Mouse (Mus musculus) forebrain, embryonic 14.5 days (tissue): ENCODE measurements around the gene Lhfpl5. TPM values are rescaled to one million over a fixed set of nuclear protein-coding genes. Genes with fewer than 3 reads are reported as not detected.
A peak's percentile ranks its signal among the peaks of the same experiment; 100 is the strongest.

Source experiments
- ATAC-seq: fragments of 200-750 bp; cut with Nextera tagmentation; 2 replicates; pipeline ENCODE4 v1.8.0; 2017; ENCODE audit warnings: mild to moderate bottlenecking, moderate library complexity
- DNase-seq: peaks from one replicate; pipeline ENCODE4 v3.0.0-alpha.2; 2015; ENCODE audit warnings: low spot score
- H3K27ac ChIP-seq: fragments of 300-500 bp; sonication (generic); 2 replicates; pipeline ENCODE4 v1.5.1; 2014; ENCODE audit warnings: low read depth, mild to moderate bottlenecking, control low read depth, low read length, moderate library complexity
- H3K27me3 ChIP-seq: fragments of 300-500 bp; sonication (generic); replicated peaks from 2 replicates; pipeline ENCODE4 v1.6.1; 2014; ENCODE audit warnings: low read length, control low read depth, mixed read lengths; ENCODE audit not compliant: control insufficient read depth, insufficient read depth
- H3K36me3 ChIP-seq: fragments of 300-500 bp; sonication (generic); 2 replicates; pipeline ENCODE4 v1.6.1; 2014; ENCODE audit warnings: low read length, control low read depth; ENCODE audit not compliant: control insufficient read depth, insufficient read depth
- H3K4me1 ChIP-seq: fragments of 300-500 bp; sonication (generic); 2 replicates; pipeline ENCODE4 v1.6.1; 2014; ENCODE audit warnings: antibody characterized with exemption, low read length, control low read depth; ENCODE audit not compliant: control insufficient read depth, insufficient read depth
- H3K4me2 ChIP-seq: fragments of 300-500 bp; sonication (generic); 2 replicates; pipeline ENCODE4 v1.6.1; 2014; ENCODE audit warnings: mild to moderate bottlenecking, control low read depth, low read length
- H3K4me3 ChIP-seq: fragments of 300-500 bp; sonication (generic); 2 replicates; pipeline ENCODE4 v1.5.1; 2014; ENCODE audit warnings: low read depth, low read length, control low read depth
- H3K9ac ChIP-seq: fragments of 300-500 bp; sonication (generic); 2 replicates; pipeline ENCODE4 v1.6.1; 2014; ENCODE audit warnings: mild to moderate bottlenecking, low read length, control low read depth, moderate library complexity
- H3K9me3 ChIP-seq: fragments of 300-500 bp; sonication (generic); replicated peaks from 2 replicates; pipeline ENCODE4 v1.6.1; 2016; ENCODE audit warnings: low read length, control low read depth, mixed read lengths; ENCODE audit not compliant: control insufficient read depth
- WGBS: fragments of 180-500 bp; shearing (Covaris S2); extraction: QIAGEN DNeasy Blood & Tissue Kit; methylation state at CpG from one replicate; pipeline ENCODE4 v1.1.7; 2014; 5-methylcytosine and 5-hydroxymethylcytosine counted together
- polyA plus RNA-seq: library from polyadenylated mRNA; unstranded; fragments of >200 nt; fragmentation: Nextera tagmentation; extraction: Ambion mirVana; gene quantifications from 2 replicates; pipeline ENCODE4 v1.2.1, GENCODE M21; 2014

Gene Lhfpl5
- polyA plus RNA-seq, 1 experiment from 2014 or later: 3.9 TPM

DNA sequence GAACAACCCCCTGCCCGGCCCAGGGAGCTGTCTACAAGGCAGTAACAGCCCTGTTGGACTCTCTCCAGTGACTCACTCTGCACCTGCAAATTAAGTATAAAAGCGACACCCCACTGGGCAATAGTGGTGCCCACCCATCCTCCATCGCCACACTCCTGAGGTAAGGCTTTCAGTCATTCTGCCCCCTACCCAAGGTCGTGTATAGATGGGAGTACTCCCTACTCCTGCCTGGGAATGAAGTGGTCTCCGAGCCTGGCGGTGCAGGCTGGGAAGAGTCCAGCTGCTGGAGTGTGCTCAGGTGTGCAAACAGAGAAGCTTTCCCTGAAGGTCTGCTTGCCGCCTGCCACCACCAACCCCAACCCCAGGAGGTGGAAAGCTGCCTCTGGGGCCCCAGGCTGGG lies 13.8 kb upstream of the Lhfpl5 start:
- no peak for ATAC-seq
- Histone ChIP-seq H3K4me3 (no peak overlapping the region), H3K27me3 (no peaks in the 10 kb centered on the region), H3K4me1 (no peaks in the 10 kb centered on the region; the same call in 1 of the 2 replicates), H3K36me3 (no peaks in the 10 kb centered on the region), H3K27ac (no peak overlapping the region), H3K4me2 (no peak overlapping the region), H3K9ac (no peak overlapping the region), H3K9me3 (no peaks in the 10 kb centered on the region)
- DNase-seq: no peak
- WGBS: 67% methylated on average over 7 of the region's 7 CpGs

DNA sequence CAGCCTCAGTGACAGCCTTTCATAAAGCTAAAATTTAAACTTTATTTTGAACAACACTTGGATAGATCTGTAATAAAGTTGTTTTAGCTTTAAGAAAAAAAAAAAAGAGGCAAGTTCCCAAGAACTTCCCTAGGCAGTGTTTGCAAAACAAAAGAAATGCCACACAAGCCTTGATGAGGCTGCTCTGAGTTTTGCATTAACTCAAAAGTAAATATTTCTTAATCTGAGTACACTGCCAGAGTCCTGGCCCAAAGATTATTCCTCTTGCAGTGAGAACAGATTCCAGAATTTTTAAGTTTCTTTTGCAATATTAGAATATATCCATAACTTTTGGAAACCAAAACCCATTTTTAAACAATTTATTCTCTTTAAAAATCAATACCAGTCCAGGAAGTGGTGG lies 10.3 kb upstream of the Lhfpl5 start:
- Histone ChIP-seq H3K36me3 (no peaks in the 10 kb centered on the region), H3K27ac (no peak overlapping the region), H3K27me3 (no peaks in the 10 kb centered on the region), H3K4me1 (no peaks in the 10 kb centered on the region), H3K4me2 (no peak overlapping the region), H3K4me3 (no peak overlapping the region), H3K9ac (no peak overlapping the region), H3K9me3 (no peaks in the 10 kb centered on the region)
- no peak for ATAC-seq
- DNase-seq: no peak

DNA sequence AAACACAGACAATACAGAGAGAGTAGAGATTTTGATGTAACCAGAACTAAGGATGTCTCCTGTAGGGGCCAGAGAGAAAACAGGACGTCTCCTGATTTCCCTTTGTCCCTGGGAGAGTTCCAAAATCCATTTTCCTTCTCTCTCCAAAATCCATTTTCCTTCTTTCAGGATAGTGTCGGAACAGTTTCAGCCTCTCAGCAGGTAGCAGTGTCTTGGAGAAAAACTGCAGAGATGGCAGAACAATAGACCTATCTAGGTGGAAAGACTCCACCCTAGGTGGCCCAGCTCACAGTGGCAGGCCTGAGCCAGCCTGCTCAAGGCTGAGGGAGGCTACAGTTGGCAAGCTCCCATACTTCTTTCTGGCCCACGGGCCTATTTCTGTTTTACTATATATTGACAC lies 7.9 kb upstream of the Lhfpl5 start:
- WGBS: 13% methylated on average over 3 of the region's 3 CpGs
- Histone ChIP-seq H3K27ac (no peak overlapping the region), H3K27me3 (no peaks in the 10 kb centered on the region), H3K4me1 (no peaks in the 10 kb centered on the region), H3K4me2 (no peak overlapping the region), H3K4me3 (no peak overlapping the region), H3K36me3 (no peaks in the 10 kb centered on the region), H3K9ac (no peak overlapping the region), H3K9me3 (no peaks in the 10 kb centered on the region)
- DNase-seq: no peak
- ATAC-seq: no peak

DNA sequence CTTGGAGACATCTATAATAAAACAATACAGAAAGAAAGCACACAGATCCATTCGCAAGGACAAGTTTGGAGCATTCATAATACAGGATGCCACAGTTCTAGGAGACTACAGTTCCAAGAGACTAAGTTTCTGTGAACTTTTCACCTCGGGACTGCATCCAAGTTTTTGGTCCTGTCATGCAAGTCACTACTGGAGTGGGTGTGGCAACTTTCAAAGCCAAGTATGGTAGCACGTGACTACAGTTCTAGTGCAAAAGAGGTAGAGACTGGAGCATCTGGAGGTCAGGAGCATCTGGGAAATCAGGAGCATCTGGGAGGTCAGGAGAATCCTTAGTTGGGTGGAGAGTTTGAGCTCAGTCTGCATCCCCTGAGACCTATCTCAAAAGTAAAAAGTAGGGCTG lies 3.6 kb upstream of the Lhfpl5 start:
- no peaks in the 10 kb centered on the region for H3K9me3 ChIP-seq
- H3K4me1 ChIP-seq: no peaks in the 10 kb centered on the region
- H3K36me3 ChIP-seq: no peaks in the 10 kb centered on the region
- H3K9ac ChIP-seq: no peak overlapping the region
- ATAC-seq (no peak), DNase-seq (no peak)
- H3K4me3 ChIP-seq: no peak overlapping the region
- WGBS: 78% methylated on average over 3 of the region's 3 CpGs
- no peak overlapping the region for H3K4me2 ChIP-seq
- no peak overlapping the region for H3K27ac ChIP-seq
- no peaks in the 10 kb centered on the region for H3K27me3 ChIP-seq

DNA sequence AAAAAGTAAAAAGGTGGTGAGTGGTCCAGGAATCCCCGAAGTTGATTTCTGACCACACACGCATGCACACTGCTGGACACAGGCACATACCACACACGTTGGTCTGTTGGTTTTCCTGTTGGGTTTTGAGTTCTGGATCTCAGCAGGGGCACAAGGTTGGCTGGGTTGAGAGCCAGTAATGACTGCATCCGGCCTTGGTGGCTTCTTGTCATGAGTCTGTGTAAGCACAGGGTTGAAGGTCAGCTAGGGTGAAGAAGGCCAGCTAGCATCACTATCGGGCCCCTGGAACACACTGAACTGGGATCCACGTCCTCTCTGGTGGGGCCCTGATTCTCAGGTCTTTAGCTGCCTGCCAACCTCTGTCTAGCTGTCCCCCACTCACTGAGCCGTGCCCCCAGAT lies 2.9 kb upstream of the Lhfpl5 start:
- no peaks in the 10 kb centered on the region for H3K4me1 ChIP-seq
- 89% methylated on average over 7 of the region's 7 CpGs for WGBS
- H3K36me3 ChIP-seq: no peaks in the 10 kb centered on the region
- DNase-seq: no peak
- H3K9ac ChIP-seq: no peak overlapping the region
- H3K27ac ChIP-seq: no peak overlapping the region
- H3K9me3 ChIP-seq: no peaks in the 10 kb centered on the region
- no peak for ATAC-seq
- H3K4me2 ChIP-seq: no peak overlapping the region
- no peaks in the 10 kb centered on the region for H3K27me3 ChIP-seq
- no peak overlapping the region for H3K4me3 ChIP-seq

DNA sequence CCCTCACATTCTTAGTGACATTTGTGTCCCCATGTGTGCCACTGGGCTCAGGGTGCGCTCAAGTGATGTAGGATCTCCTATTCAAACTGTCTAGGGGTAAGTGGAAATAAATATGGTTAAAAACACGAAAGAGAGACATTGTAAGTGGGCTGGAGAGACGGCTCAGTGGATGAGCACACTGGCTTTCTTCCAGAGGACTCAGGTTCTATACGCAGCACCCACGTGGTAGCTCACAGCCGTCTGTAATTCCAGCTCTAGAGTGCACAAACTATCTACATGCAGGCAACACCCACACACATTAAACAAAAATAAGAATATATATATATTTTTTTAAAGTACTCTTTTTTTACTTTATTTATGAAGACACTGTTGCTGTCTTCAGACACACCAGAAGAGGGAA lies 2.5 kb upstream of the Lhfpl5 start:
- Histone ChIP-seq H3K4me1 (no peaks in the 10 kb centered on the region), H3K9ac (no peak overlapping the region), H3K36me3 (no peaks in the 10 kb centered on the region), H3K9me3 (no peaks in the 10 kb centered on the region), H3K27me3 (no peaks in the 10 kb centered on the region), H3K27ac (no peak overlapping the region), H3K4me3 (no peak overlapping the region), H3K4me2 (no peak overlapping the region)
- no peak for ATAC-seq
- 88% methylated on average over 6 of the region's 6 CpGs for WGBS
- no peak for DNase-seq

DNA sequence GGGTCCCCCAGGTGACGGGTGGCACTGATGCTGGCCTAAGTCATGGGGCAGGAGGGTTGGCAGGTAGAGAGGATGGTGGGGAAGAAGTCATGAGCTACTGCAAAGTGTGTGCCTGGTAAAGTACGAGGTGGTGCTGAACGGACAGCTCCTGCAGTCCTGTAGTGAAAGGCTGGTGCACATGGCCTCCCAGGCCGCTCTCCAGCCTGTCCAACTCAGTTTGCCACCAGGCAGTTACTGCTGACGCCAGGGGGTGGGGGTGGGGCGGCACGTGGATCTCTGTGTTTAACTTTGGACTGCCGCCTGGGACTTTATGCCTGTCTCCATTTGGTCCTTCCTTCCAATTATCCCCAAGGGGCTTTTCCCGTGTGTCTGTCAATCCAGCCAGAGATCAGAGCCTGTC lies 5.0 kb downstream of the Lhfpl5 start:
- 5% methylated on average over 9 of the region's 9 CpGs for WGBS
- Histone ChIP-seq H3K9me3 (no peaks in the 10 kb centered on the region), H3K27ac (no peak overlapping the region), H3K4me1 (peaks cover 3% of the 10 kb centered on the region; the same call in 1 of the 2 replicates), H3K9ac (no peak overlapping the region), H3K36me3 (no peaks in the 10 kb centered on the region), H3K4me3 (no peak overlapping the region), H3K27me3 (no peaks in the 10 kb centered on the region), H3K4me2 (no peak overlapping the region)
- ATAC-seq (no peak), DNase-seq (peak; percentile 49)

DNA sequence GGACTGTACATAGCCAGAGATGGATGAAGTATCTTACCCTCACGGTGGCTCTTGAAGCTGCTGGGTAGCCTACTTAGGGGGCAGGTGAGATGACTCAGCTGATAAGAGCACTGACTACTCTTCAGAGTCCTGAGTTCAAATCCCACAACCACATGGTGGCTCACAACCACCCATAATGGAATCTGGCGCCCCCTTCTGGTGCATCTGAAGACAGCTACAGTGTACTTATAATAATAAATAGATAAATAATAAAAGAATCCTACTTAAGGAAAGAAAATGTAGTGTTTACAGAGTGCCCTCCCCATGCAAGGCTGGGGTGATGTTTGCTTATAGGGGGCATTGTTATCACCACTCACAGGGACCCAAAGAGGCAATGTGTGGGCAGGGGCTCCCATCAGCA lies 5.6 kb downstream of the Lhfpl5 start:
- Histone ChIP-seq H3K4me1 (peaks cover 3% of the 10 kb centered on the region; the same call in 1 of the 2 replicates), H3K9ac (no peak overlapping the region), H3K36me3 (no peaks in the 10 kb centered on the region), H3K27me3 (no peaks in the 10 kb centered on the region), H3K27ac (no peak overlapping the region), H3K4me3 (no peak overlapping the region), H3K9me3 (no peaks in the 10 kb centered on the region), H3K4me2 (no peak overlapping the region)
- DNase-seq (no peak), ATAC-seq (no peak)
- 64% methylated on average over 2 of the region's 2 CpGs for WGBS

DNA sequence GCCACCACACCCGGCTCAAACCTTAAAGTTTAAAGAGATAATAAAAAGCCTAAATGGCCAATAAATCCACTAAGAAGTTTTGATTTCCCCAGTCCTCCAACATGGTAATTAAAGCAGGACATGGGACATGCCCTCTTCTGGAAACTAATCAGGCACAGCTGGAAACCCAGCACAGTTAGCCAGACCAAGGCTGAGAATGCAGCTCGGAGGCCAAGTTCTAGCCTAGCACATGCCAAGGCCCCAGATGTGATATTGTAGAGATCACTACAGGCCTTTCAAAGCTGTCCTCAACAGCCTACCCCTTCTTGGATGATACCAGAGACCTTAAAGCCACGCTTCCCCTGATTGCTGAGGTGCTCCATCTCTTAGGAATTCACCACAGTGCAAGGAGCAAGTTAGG lies 11.1 kb downstream of the Lhfpl5 start:
- peaks cover 34% of the 10 kb centered on the region for H3K36me3 ChIP-seq

DNA sequence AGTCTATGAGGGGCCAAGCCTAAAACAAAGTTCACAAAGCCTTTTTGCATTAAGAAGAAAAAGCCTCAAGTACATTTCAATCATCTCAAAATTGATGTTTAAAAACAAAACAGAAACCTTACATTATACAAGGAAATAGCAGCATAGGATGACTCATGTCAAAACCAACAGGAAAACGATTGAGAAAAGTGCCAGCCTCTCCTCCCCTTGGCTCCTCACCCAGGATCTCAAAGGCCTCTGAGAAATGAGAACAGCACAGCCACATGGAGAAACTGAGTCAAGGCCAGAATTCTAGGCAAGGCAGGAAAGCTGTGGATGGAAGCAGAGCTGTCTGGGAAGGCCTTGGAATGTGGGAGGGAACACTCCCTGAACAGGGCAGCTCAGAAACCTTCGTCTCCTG lies 13.2 kb downstream of the Lhfpl5 start:
- H3K9me3 ChIP-seq: no peaks in the 10 kb centered on the region
- no peaks in the 10 kb centered on the region for H3K27me3 ChIP-seq
- H3K9ac ChIP-seq: no peak overlapping the region
- DNase-seq (no peak), ATAC-seq (no peak)
- no peak overlapping the region for H3K4me3 ChIP-seq
- no peak overlapping the region for H3K27ac ChIP-seq
- 82% methylated on average over 2 of the region's 2 CpGs for WGBS
- peaks cover 55% of the 10 kb centered on the region for H3K36me3 ChIP-seq
- no peaks in the 10 kb centered on the region for H3K4me1 ChIP-seq
- no peak overlapping the region for H3K4me2 ChIP-seq

More for the DNA sequence above, 11.1 kb downstream of the Lhfpl5 start:
- no peak overlapping the region for H3K9ac ChIP-seq
- H3K9me3 ChIP-seq: no peaks in the 10 kb centered on the region
- no peak overlapping the region for H3K4me3 ChIP-seq
- no peak overlapping the region for H3K27ac ChIP-seq
- H3K4me1 ChIP-seq: no peaks in the 10 kb centered on the region
- no peaks in the 10 kb centered on the region for H3K27me3 ChIP-seq
- WGBS: 91% methylated on average over 3 of the region's 3 CpGs
- no peak for ATAC-seq
- DNase-seq: no peak
- no peak overlapping the region for H3K4me2 ChIP-seq
